In genomic region chr5:130218336-130218735, GRCm38 (mm10) we compare ENCODE assay signal across 18 mouse cellular contexts.
"Had no signal": no experiment of that assay in that cellular context is flagged by ENCODE, and none has a peak within 500 bp of the region (broad histone marks: within the 10 kb centered on the region; RNA-seq: fewer than 3 reads in every experiment).

No protein-coding gene starts in this region.

- ATAC-seq: hindbrain, postnatal 0 days; intestine, embryonic 16.5 days; midbrain, embryonic 16.5 days had no signal

- H3K4me2 ChIP-seq: limb, embryonic 13.5 days; liver, embryonic 15.5 days; midbrain, embryonic 12.5 days; stomach, embryonic 15.5 days had no signal

- H3K9ac ChIP-seq: limb, embryonic 13.5 days; liver, embryonic 15.5 days; midbrain, embryonic 12.5 days; stomach, embryonic 15.5 days had no signal

- H3K9me3 ChIP-seq: liver, embryonic 15.5 days; megakaryocyte, embryonic 14.5 days; stomach, embryonic 15.5 days had no signal

- H3K27me3 ChIP-seq: limb, embryonic 13.5 days; liver, embryonic 15.5 days; megakaryocyte, embryonic 14.5 days; midbrain, embryonic 12.5 days; stomach, embryonic 15.5 days had no signal

- H3K4me3 ChIP-seq: limb, embryonic 13.5 days; liver, embryonic 15.5 days; megakaryocyte, embryonic 14.5 days; midbrain, embryonic 12.5 days; stomach, embryonic 15.5 days had no signal

- DNase-seq: kidney, adult 8-10 months; kidney, postnatal 25 days; layer of hippocampus, adult 9-11 months; layer of hippocampus, postnatal 36 days; left cerebral cortex, postnatal 4 days; lung, adult 2 months; right cerebral cortex, postnatal 14 days; thymus, adult 18-20 months; thymus, postnatal 14 days had no signal

- H3K27ac ChIP-seq: hindbrain, postnatal 0 days; limb, embryonic 13.5 days; liver, embryonic 15.5 days; macrophage; midbrain, embryonic 12.5 days; stomach, embryonic 15.5 days had no signal
